Mouse (Mus musculus) megakaryocyte-erythroid progenitor cell, adult 5-6 weeks (primary cell): ENCODE results near the gene Rsph1. TPM values are rescaled to one million over a fixed set of nuclear protein-coding genes. Genes with fewer than 3 reads are reported as not detected.

Experiments used
- ATAC-seq: replicated peaks from 2 replicates; pipeline ENCODE4 v1.8.0; 2016; ENCODE audit warnings: mild to moderate bottlenecking, inconsistent platforms; ENCODE audit not compliant: severe bottlenecking, poor library complexity, low FRiP score, low TSS enrichment
- total RNA-seq, 2 experiments: library from RNA; stranded (forward) in 1 of 2; stranded (reverse) in 1 of 2; fragments of 200-1000, 215-1000 nt in 1 of 2; fragments of >200 nt in 1 of 2; fragmentation: Nextera tagmentation in 1 of 2; gene quantifications; 2 replicates each; pipeline ENCODE4 v1.2.3; 2014 to 2017

The Rsph1 gene
- total RNA-seq, 2 experiments from 2014 or later: 6.8 TPM; not detected in 1

DNA sequence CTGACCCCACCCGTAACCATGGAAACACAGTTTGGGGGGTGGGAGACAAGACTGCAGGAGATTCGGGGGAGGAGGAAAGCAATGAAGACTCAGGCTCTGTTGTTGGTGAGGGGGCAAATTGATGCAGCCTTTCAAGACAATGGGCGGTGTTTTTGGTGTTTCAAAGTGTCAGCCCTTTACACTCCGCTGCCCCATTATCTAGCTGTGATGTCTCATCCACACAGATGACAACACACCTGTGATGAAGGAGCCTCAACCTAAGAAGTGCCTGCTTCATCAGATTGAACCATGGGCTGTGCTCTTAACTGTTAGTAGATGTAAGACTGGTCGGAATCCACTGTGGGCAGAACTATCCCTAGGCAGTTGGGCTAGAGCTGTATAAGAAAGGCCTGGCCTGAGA lies 13.4 kb downstream of the Rsph1 start:
- ATAC-seq: no peak

DNA sequence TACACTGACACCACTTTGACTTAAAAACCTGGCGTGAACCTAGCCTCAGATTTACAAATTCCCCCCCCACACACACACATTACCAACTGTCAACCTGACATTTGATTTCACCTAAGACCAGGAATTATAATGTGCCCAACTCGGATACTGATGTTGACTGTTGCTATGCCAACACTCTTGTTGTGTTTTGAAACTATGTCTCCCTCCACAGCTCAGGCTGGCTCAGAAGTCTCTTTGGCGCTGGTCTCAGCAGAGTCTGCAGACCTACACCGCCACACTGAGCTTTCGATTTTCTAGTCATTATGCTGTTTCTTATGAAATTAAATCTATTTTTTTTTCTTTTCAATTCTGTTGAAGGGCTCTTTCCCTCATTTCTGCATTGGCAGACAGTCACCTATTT lies 14.5 kb downstream of the Rsph1 start:
- ATAC-seq: no peak

DNA sequence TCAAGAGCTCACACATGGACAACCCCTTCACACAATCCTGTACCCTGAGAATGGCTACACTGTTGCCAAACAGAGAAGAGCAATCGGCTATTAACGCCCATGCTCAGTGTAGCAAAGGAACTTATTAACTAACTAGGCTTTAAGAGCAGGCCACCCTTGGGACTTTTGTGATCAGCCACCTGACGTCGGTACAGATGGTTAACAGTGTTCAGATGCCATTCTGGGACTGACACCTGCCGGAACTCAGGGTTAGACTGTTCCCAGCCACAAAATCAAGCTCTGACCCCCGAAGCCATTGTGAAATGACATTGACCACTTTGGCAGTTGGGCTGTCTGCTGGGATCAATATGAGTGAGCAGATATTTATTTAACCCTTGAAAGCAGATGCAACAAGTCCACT lies 15.8 kb downstream of the Rsph1 start:
- ATAC-seq: no peak

DNA sequence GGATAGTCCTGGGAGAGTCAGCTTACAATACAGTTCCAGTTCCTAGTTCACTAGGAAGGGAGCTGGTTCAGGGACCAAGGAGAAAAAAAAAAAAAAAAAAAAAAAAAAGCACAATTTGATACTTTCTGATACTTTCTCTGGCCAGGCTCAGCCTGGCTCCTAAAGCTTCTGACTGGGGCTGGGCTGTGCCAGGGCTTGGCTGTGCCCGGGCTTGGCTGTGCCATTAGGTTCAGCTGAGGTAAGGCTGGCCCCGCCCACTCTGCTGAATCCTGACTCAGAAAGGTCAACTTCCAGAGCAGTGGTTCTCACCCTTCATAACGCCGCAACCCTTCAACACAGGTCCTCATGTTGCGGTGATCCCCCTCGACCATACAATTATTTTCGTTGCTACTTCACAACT lies 16.8 kb downstream of the Rsph1 start:
- ATAC-seq: no peak

DNA sequence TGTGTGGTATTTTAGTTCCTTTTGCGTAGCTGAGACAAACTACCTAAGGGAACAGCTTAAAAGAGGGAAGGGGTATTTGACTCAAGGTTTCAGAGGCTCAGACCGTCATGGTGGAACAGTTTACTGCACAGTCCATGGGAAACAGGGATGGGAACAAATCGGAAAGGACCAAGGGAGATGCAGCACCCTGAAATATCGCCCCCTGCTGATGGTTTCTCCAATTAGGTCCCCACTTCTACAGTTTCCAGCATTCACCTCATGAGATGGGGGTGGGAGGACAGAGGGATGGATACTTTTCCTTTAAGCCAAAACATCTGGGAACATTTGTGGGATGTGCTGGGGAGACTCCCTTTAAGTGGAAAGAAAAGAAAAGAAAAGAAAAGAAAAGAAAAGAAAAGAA lies 17.4 kb downstream of the Rsph1 start:
- ATAC-seq: no peak

DNA sequence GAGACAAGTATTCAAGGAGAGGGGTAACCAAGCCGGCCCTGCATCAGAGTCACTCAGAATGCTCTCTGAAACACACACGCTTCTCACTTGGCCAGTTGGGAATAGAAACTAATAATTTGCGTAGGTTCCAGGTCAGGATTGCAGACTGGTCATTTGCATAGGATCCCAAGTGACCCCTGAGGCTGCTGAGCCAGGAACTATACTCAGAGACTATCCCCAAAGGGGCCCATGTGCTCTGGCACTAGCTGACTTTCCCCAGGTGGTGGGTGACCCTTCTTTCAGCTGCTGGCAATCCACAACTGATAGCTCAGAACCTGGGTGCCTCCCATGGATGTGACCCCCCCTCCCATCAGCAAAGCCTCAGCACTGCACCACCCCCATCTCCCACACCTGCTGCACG lies 18.0 kb downstream of the Rsph1 start:
- ATAC-seq: no peak

DNA sequence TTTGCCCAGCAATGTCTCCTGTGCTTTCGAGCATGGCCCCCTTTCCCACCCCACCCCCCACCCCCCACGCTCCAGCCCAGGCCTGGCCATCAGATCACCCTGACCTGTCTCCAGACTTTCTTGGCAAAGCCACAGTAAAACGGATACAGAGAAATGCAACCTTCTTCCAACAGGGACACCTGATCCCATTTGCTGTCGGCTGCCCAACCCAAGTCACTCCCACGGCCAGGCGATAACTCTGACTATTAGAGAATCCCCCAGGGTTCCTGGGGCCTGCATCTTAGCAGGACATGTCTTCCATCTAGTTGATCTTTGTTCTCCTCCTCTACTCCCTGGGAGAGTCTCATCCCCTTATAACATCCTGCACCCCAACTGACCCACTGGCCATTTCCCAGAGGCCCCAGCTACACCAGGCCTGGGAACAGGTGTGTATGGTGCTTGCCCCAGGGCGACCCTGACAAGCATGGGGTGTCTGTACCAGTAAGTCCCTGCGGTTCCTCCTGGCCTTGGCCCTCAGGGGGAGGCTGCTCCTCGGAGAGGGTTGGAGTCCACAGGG lies 18.8 kb downstream of the Rsph1 start:
- ATAC-seq: no peak

DNA sequence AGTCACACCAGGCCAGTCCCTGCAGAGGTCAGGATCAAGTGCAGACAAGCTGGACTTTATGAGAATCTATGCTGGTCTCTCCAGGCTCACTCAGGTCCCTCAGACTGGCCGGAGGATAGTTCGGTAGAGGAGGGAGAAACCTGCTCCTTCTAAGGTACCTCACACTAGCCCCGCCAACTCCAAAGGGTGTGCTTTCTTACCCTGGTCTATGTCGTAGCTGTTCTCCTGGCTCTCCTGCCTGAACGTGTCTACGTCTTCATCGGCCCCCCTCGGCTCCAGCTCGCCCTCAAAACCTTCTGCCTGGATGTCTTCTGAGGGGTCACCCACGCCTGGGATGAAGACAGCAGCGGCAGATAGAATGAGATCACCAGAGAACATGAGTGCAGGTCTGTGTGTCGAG lies 19.3 kb downstream of the Rsph1 start:
- no peak for ATAC-seq

DNA sequence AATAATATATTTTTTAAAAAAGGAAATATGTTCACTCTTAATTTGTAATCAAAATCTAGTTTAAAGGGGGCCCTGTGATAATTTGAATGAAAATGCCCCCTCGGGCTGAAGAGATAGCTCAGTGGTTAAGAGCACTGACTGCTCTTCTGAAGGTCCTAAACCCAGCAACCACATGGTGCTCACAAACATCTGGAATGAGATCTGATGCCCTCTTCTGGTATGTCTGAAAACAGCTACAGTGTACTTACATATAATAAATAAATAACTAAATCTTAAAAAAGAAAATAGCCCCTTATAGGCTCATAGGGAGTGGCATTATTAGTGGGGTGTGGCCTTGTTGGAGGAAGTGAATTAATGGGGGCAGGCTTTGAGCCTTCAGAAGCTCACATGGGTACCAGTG lies 20.0 kb downstream of the Rsph1 start:
- ATAC-seq: no peak

DNA sequence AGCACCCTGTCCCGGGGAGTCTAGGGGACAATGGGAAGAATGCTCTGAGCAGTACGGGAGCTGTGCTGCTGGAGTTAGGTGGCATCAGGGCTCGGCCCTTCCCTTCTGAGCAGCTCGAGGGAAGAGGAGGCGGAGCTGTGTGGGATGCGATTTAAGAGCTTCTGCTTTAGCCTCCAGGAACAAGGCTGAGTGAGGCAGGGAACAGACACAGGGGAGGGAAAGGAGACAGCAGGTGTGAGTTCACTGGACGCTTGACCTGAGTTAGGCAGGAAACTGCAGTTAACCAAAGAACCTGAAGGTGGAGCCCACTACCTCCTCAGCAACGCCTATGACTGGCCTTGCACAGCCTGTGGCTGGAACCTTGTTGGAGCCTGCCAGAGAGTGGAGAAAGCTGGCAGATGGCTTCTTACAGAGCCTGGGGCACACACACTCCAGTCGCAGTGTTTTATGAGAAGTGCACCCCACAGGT lies 22.7 kb downstream of the Rsph1 start:
- ATAC-seq: peak; percentile 87

DNA sequence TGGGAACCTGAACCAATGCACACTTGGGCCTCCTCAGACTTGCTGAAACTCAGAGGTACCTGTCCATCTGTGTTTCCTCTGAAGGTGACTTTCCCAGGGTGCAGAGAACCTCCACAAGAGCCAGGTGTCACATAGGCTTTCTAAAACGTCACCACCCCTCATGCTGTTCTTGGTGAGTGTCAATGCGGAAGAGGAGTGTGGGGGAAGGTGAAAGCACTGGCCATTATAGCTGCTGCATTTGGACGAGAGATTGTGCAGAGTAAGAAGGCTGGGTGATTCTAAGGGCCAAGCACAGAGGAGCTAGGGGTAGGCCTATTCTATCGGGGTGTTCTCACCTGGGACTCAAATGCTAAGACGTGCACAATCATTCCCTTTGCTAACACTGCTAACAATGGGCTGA lies 23.2 kb downstream of the Rsph1 start:
- ATAC-seq: no peak

DNA sequence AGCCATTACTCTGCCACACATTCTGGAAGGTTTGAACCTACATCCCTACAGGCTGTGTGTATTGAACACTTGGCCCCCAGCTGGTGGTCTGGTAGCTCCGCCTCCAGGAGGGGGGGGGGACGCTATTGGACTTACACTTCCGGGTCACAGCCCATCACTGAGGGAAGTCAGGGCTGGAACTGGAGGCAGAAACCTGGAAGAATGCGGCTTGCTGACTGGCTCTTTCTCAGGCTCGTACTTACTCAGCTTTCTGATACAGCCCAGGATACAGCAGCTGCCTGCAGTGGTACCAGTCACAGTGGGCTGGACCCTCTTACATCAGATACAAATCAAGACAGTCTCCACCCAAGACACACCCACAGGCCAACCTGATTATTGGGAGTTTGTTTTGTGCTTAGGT lies 30.0 kb downstream of the Rsph1 start:
- ATAC-seq: peak; percentile 30; the same call in 1 of the 2 replicates

DNA sequence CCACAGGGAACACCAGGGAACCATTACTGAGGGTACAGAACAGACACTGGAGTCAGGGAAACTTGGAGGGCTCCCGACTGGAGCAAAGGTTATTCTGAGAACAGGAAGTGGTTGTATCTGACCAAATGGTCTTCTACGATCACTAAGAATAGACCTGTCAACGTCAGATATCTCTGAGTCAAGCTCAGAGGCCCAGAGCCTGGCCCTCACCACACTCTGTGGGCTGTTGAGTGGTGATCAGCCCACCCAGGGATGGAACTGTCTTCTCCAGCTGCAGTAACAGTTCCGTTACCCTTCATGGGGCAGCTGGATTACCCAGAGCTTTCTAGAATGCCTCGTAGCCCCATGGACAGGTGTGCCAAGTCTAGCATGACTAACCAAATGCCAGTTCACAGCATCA lies 31.9 kb downstream of the Rsph1 start:
- no peak for ATAC-seq

DNA sequence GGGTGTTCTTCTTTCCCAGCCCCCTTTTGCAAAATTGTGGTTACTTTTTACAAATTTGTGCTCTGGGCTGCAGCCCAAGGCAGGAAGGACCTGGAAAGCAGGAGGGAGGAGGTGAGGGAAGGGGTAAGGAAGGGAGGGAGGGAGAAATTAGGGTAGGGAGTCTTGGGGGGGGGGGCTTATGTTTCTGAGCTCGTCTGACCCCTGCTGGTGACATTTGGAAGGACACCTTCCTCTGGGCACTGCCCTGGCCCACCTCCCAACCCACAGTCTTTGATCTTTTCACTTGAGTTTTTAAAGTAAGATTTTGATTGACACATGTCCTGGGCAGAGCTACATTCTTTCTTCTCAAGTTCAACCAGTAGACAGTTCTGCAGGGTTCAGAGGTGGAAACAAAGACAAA lies 34.4 kb downstream of the Rsph1 start:
- ATAC-seq: no peak

DNA sequence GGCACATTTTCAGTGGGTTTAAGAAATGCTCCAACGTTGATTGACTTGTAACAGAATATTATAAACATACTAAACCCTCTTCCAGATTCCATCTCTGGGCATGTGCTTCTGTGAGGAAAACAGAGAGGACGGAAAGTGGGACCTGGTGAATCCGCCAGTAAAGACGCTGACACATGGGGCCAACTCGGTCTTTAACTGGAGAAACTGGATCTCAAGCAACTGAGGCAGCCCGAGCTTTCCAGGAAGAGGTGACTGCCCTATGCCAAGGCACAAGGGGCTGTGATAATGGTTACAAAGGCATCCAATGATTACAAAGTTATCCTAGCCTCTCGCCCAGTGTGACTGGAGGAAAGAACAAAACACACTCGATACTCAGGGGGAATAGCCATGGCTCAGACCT lies 36.0 kb downstream of the Rsph1 start:
- no peak for ATAC-seq

DNA sequence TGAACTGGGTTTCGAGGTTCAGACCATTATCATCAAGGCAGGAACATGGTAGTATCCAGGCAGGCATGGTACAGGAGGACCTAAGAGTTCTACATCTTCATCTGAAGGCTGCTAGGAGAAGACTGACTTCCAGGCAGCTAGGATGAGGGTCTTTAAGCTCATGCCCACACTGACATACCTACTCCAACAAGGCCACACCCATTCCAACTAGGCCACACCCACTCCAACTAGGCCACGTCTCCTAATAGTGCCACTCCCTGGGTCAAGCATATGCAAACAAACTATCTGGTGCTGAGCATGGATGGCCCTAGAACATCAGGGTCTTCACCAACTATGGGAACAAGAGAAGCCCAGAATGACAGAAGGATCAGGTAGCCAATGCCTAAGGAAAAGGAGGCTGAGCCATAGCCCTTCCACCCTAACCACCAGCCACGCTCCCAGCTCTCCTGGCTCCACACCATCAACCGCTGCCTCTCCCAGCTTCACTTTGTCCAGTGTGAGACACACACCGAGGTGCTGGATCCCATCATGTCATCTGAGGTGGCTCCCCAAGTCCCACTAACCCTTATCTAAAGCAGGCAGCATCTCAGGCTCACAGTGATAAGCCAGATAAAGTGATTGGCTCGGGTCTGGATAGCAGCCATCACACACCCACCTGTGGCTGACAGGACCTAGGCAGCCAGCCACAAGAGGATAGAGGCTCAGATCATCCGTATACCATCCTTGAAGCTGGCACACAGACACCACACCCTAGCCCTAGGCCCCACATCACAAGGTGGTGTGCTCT lies 38.8 kb downstream of the Rsph1 start:
- peak; percentile 77 for ATAC-seq

DNA sequence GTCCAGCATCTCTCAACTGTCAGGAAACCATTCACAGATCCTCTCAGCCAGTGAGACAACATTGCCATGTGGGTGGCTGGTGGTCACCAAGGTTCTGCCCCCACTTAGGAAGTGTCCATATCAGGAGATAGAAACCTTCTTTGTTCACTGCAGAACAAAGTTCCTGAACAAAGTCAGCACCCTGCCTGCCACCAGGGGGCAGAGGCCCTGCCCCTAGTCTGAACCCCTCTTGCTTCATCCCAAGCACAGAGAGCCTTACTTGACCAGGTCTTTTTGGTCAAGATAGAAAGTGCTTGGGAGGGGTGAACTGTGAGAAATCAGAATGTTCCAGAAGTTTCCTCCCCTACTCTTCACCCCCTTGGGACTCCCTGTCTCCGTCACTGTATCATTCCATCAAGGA lies 41.3 kb downstream of the Rsph1 start:
- no peak for ATAC-seq

DNA sequence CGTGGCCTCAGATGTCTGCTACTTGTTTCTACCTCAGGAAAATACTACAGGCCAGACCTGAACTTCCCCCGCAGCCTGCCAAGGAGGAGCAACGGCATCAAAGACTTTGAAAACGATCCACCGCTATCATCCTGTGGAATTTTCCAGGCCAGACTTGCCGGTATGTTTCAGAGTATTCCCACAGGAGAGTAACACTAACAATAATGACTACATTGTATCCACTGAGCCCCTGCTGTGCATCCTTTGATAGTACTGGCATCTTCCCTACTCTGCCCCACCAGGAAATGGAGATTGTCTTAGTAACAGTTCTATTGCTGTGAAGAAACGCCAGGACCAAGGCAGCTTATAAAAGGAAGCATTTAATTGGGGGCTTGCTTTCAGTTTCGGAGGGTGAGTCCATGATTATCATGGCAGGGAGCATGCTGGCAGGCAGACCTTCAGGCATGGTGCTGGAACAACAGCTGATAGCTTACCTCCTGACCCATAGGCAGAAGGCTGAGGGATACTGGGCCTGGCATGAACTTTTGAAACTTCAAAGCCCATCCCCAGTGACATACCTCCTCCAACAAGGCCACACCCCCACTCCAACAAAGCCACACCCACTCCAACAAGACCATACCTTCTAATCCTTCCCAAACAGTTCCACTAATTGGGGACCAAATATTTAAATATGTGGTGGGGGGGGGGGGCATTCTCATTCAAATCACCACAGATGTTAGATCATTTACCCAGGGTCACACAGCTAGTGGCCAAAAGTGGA lies 44.8 kb downstream of the Rsph1 start:
- no peak for ATAC-seq

DNA sequence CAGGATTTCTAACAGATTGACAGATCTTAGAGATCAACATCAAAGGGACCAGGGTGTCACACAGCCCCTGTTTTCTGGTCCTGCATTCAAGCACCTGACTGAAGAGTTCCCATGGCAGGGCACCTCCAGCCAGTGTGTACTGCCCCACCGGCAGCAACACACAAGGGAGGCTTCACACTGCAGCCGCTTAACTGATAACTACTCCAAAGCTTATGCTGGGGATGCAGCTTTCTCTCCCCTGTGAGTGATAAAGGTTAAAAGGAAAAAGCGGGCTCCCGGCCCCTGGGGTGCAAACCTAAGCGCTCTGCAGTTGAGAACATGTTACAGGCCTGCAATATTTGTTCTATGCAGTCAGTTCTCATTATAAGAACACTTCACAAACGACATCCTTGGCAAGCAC lies 45.4 kb downstream of the Rsph1 start:
- no peak for ATAC-seq

DNA sequence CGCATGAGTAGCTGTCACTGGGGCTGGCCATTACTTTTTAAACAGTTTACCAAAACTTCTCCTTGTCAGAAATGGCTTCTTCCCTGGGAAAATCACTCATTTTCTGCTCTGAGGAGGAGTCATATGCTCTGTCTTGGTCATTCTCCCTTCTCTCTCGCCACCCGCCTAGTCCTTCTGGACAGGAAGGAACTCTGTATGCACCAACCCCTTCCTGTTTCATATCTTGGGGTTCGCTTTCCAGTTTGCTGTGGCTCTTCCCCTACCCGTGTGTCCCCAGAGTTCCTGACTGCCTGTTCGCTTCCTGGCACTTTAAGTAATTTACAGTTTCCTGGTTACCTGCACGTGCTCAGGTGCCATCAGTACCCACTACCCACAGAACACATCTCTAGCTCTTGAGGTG lies 50.3 kb downstream of the Rsph1 start:
- ATAC-seq: no peak

DNA sequence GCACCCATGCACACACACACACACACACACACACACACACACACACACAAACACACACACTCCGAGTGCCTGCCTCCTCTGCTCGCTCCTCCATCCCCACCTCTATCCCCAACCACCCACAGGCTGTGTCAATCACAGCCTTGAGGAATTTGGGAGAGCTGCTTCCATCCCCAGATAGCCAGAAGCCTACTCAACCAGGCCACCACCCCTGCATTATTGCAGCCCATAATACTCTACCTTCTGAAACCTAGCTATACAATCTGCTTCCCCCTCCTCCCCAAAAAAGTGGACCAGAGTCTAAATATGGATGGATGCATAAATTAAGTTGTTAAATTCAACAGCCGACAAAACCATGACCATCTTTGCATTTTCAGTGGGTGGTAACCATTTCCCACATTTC lies 50.8 kb downstream of the Rsph1 start:
- ATAC-seq: no peak
